Mouse (Mus musculus): ENCODE data around the gene Stoml1. TPM values are rescaled to one million over a fixed set of nuclear protein-coding genes. Genes with fewer than 3 reads are reported as not detected.
"Not testable (repeated sequence)": the region's sequence is repeated elsewhere in the genome, so short reads cannot be mapped to it uniquely, and the experiment has no call there.

Gene Stoml1
- total RNA-seq, 2 experiments from 2014 or later: 71.8 to 76.7 TPM

GRCm38 (mm10) chr9:58231746-58232145 is 21.2 kb upstream of the Stoml1 start:
- no peak for DNase-seq (ENCODE audit: low spot score in 2 of 2)
- intact Hi-C loops (cut with DNase I): no loop called here

- intact Hi-C loops (cut with DNase I): no loop called here
- DNase-seq (ENCODE audit: low spot score in 2 of 2): no peak
Observed at GRCm38 (mm10) chr9:58232374-58232773, 20.6 kb upstream of the Stoml1 start.

GRCm38 (mm10) chr9:58234502-58235015 is 18.4 kb upstream of the Stoml1 start:
- intact Hi-C loops (cut with DNase I): no loop called here

GRCm38 (mm10) chr9:58241780-58242485 is 11.0 kb upstream of the Stoml1 start:
- no peak for DNase-seq (ENCODE audit: low spot score in 2 of 2)
- intact Hi-C loops (cut with DNase I): no loop called here

More at GRCm38 (mm10) chr9:58234502-58235015, 18.4 kb upstream of the Stoml1 start:
- DNase-seq (ENCODE audit: low spot score in 2 of 2): no peak

GRCm38 (mm10) chr9:58242696-58243095 is 10.3 kb upstream of the Stoml1 start:
- peak in 1 of 2 experiments; percentile 49 for DNase-seq (ENCODE audit: low spot score in 2 of 2)
- intact Hi-C loops (cut with DNase I): no loop called here

- intact Hi-C loops (cut with DNase I): no loop called here
- no peak for DNase-seq (ENCODE audit: low spot score in 2 of 2)
Observed at GRCm38 (mm10) chr9:58243696-58244095, 9.3 kb upstream of the Stoml1 start.

GRCm38 (mm10) chr9:58246083-58246591 is 6.8 kb upstream of the Stoml1 start:
- intact Hi-C loops (cut with DNase I): no loop called here
- DNase-seq (ENCODE audit: low spot score in 2 of 2): no peak

GRCm38 (mm10) chr9:58247064-58247759 is 5.8 kb upstream of the Stoml1 start:
- intact Hi-C loops (cut with DNase I): no loop called here
- DNase-seq (ENCODE audit: low spot score in 2 of 2): peak; percentile 82 to 85

GRCm38 (mm10) chr9:58248746-58249413 is 4.1 kb upstream of the Stoml1 start:
- no peak for DNase-seq (ENCODE audit: low spot score in 2 of 2)
- intact Hi-C loops (cut with DNase I): no loop called here

- DNase-seq (ENCODE audit: low spot score in 2 of 2): peak; percentile 49 to 62
- intact Hi-C loops (cut with DNase I): no loop called here
Observed at GRCm38 (mm10) chr9:58249592-58250192, 3.3 kb upstream of the Stoml1 start, which contains the start of gene Pml. Gene Pml, minus strand, starts transcription at chr9:58249786.

- DNase-seq (ENCODE audit: low spot score in 2 of 2): no peak
- intact Hi-C loops (cut with DNase I): no loop called here
Observed at GRCm38 (mm10) chr9:58250322-58250721, 2.6 kb upstream of the Stoml1 start.

GRCm38 (mm10) chr9:58250730-58251129 is 2.2 kb upstream of the Stoml1 start:
- DNase-seq (ENCODE audit: low spot score in 2 of 2); intact Hi-C loops (cut with DNase I): not testable (repeated sequence)

GRCm38 (mm10) chr9:58253805-58254122 is 800 bp downstream of the Stoml1 start:
- DNase-seq (ENCODE audit: low spot score in 2 of 2); intact Hi-C loops (cut with DNase I): not testable (repeated sequence)

GRCm38 (mm10) chr9:58255105-58255504 is 2.1 kb downstream of the Stoml1 start:
- no peak for DNase-seq (ENCODE audit: low spot score in 2 of 2)
- intact Hi-C loops (cut with DNase I): no loop called here

GRCm38 (mm10) chr9:58255704-58256685 is 3.0 kb downstream of the Stoml1 start:
- intact Hi-C loops (cut with DNase I): no loop called here
- DNase-seq (ENCODE audit: low spot score in 2 of 2): no peak

GRCm38 (mm10) chr9:58262507-58262906 is 9.5 kb downstream of the Stoml1 start:
- no peak for DNase-seq (ENCODE audit: low spot score in 2 of 2)
- intact Hi-C loops (cut with DNase I): no loop called here

GRCm38 (mm10) chr9:58265368-58265767 is 12.4 kb downstream of the Stoml1 start:
- intact Hi-C loops (cut with DNase I): no loop called here
- DNase-seq (ENCODE audit: low spot score in 2 of 2): no peak

- no peak for DNase-seq (ENCODE audit: low spot score in 2 of 2)
- intact Hi-C loops (cut with DNase I): no loop called here
Observed at GRCm38 (mm10) chr9:58266571-58267011, 13.6 kb downstream of the Stoml1 start.
